ENCODE assay signal across 10 mouse cellular contexts in the genomic region with DNA sequence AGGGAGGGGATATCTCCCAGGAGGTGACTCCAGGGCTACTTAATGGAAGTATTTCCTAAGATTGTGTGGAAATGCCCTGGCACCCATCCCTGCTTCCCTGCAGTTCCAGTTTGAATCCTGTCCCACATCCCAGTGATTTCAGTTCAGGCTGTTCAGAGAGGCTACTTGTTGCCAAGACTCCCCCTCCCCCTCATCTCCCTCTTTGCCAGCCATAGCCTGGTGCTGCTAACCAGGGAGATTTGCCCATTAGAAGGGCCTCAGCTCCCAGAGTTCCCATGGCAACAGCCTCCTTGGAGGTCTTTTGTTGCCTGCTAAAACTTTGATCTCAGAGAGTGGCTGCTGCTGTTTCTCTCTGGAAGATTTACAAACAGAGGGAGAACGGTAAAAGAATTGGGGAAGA. TPM values are rescaled to one million over a fixed set of nuclear protein-coding genes. Genes with fewer than 3 reads are reported as not detected.
DNase-seq lines count a peak whose midpoint lies in the region; ATAC-seq and TF ChIP-seq lines count a peak whose summit lies in the region.
"Had no signal": no experiment of that assay in that cellular context is flagged by ENCODE, and none has a peak within 500 bp of the region (broad histone marks: within the 10 kb centered on the region; RNA-seq: fewer than 3 reads in every experiment).

No protein-coding gene starts in this region.

- peaks cover 4% of the 10 kb centered on the region; the same call in 1 of the 2 replicates for H3K36me3 ChIP-seq in hindbrain, embryonic 10.5 days
- H3K36me3 ChIP-seq in limb, embryonic 14.5 days (ENCODE audit: control insufficient read depth, insufficient read depth, low read length): no peaks in the 10 kb centered on the region

- H3K4me2 ChIP-seq in limb, embryonic 14.5 days (replicated peaks; ENCODE audit: low read depth, low read length, severe bottlenecking): 0 out of 2 replicates have a peak overlapping the region, but pooled peaks have one; percentile 3

- 0% methylated on average over 1 of the region's 1 CpGs for WGBS in hindbrain, embryonic 10.5 days
- 12% methylated on average over 1 of the region's 1 CpGs for WGBS in limb, embryonic 14.5 days

- no peaks in the 10 kb centered on the region for H3K27me3 ChIP-seq in hindbrain, embryonic 10.5 days (ENCODE audit: insufficient read depth, poor library complexity, severe bottlenecking)
- no peaks in the 10 kb centered on the region for H3K27me3 ChIP-seq in limb, embryonic 14.5 days (ENCODE audit: control insufficient read depth, insufficient read depth, low read length)

- H3K27ac ChIP-seq in hindbrain, embryonic 10.5 days: peak overlapping the region; percentile 91
- no peak overlapping the region for H3K27ac ChIP-seq in limb, embryonic 14.5 days (replicated peaks; ENCODE audit: low read depth, low read length)
- H3K27ac ChIP-seq: macrophage had no signal

- H3K9ac ChIP-seq in limb, embryonic 14.5 days (ENCODE audit: low read depth, low read length, severe bottlenecking): no peak overlapping the region

- no peak for TF ChIP-seq POLR2A in limb, embryonic 14.5 days (IDR thresholded peaks at IDR 0.05; ENCODE audit: borderline replicate concordance, extremely low read depth, insufficient read depth, insufficient read length)

- peak overlapping the region; percentile 30 for H3K4me3 ChIP-seq in hindbrain, embryonic 10.5 days
- H3K4me3 ChIP-seq in limb, embryonic 14.5 days (replicated peaks; ENCODE audit: low read length): no peak overlapping the region

- H3K9me3 ChIP-seq in hindbrain, embryonic 10.5 days: no peaks in the 10 kb centered on the region
- H3K9me3 ChIP-seq in limb, embryonic 14.5 days (ENCODE audit: control insufficient read depth, low read length): no peaks in the 10 kb centered on the region

- peak; percentile 60; the same call in 1 of the 2 replicates for ATAC-seq in limb, embryonic 14.5 days (ENCODE audit: low FRiP score, low read depth)

- H3K4me1 ChIP-seq in hindbrain, embryonic 10.5 days (replicated peaks): peaks cover 86% of the 10 kb centered on the region
- H3K4me1 ChIP-seq in limb, embryonic 14.5 days (ENCODE audit: control insufficient read depth, insufficient read depth, low read length): peaks cover 22% of the 10 kb centered on the region

- peak; percentile 65 for DNase-seq in left cerebral cortex, adult 11 months (ENCODE audit: low spot score)
- DNase-seq in left cerebral cortex, adult 18-20 months (ENCODE audit: low spot score in 2 of 2): no peak
- peak; percentile 84 for DNase-seq in embryo, embryonic 10 days (ENCODE audit: low spot score)
- DNase-seq in hindbrain, embryonic 10.5 days (ENCODE audit: low spot score): peak; percentile 81
- DNase-seq in limb, embryonic 14.5 days (ENCODE audit: low spot score): peak; percentile 55
- peak; percentile 90 to 92 for DNase-seq in right cerebral cortex, postnatal 10 days (ENCODE audit: low spot score in 2 of 2)
- DNase-seq in urinary bladder, postnatal 4 days (ENCODE audit: low spot score in 2 of 2): no peak
- no peak for DNase-seq in thymus, postnatal 10 days (ENCODE audit: low spot score in 2 of 2)

RNA-seq across cellular contexts. Expression of a gene that starts 26.6 kb away (rescaled TPM):
- 100 to 1,000 TPM; 105 to 108 TPM for total RNA-seq in left cerebral cortex, adult 18-20 months (2021)
- polyA plus RNA-seq in hindbrain, embryonic 10.5 days (2016; fragmentation: Nextera tagmentation; extraction: Ambion mirVana): 6.3 and 8.1 TPM in 2 replicates
- polyA plus RNA-seq in limb, embryonic 14.5 days (2012; rRNA removed): 0.20 and 0.31 TPM in 2 replicates
- 0.33 and 0.40 TPM in 2 replicates for polyA plus RNA-seq in limb, embryonic 14.5 days (2014; fragmentation: Nextera tagmentation; extraction: Ambion mirVana)
- polyA plus RNA-seq: macrophage had no signal

RNA-seq across cellular contexts. Expression of a gene that starts 42.0 kb away (rescaled TPM):
- total RNA-seq in left cerebral cortex, adult 18-20 months (2021): under 1 TPM in 1 of 2 experiments, not detected in 1; 0.28 TPM
- polyA plus RNA-seq in hindbrain, embryonic 10.5 days (2016; fragmentation: Nextera tagmentation; extraction: Ambion mirVana): 0.09 TPM in 1 of 2 replicates, not detected in the other
- 0.04 and 0.08 TPM in 2 replicates for polyA plus RNA-seq in limb, embryonic 14.5 days (2012; rRNA removed)
- polyA plus RNA-seq in limb, embryonic 14.5 days (2014; fragmentation: Nextera tagmentation; extraction: Ambion mirVana): not detected in 2 replicates
- total RNA-seq: heart, adult 18-20 months had no signal
- polyA plus RNA-seq: macrophage had no signal

Comparison
In these comparisons a context has a peak if more than half of its experiments do, and no peak if none do; other contexts are left out.
1. DNase-seq: peak in left cerebral cortex, adult 11 months (single experiment), embryo, embryonic 10 days (single experiment), hindbrain, embryonic 10.5 days (single experiment), limb, embryonic 14.5 days (single experiment) and right cerebral cortex, postnatal 10 days (2 of 2); none in left cerebral cortex, adult 18-20 months (0 of 2), urinary bladder, postnatal 4 days (0 of 2) and thymus, postnatal 10 days (0 of 2).